Mouse (Mus musculus): ENCODE measurements around the gene Gm609.

Gene Gm609

GRCm38 (mm10) chr16:45392246-45392645 lies 100.5 kb downstream of the Gm609 start:
- DNase-seq (ENCODE audit: low read depth): no peak

GRCm38 (mm10) chr16:45391680-45392079 lies 101.1 kb downstream of the Gm609 start:
- no peak for DNase-seq (ENCODE audit: low read depth)

DNA sequence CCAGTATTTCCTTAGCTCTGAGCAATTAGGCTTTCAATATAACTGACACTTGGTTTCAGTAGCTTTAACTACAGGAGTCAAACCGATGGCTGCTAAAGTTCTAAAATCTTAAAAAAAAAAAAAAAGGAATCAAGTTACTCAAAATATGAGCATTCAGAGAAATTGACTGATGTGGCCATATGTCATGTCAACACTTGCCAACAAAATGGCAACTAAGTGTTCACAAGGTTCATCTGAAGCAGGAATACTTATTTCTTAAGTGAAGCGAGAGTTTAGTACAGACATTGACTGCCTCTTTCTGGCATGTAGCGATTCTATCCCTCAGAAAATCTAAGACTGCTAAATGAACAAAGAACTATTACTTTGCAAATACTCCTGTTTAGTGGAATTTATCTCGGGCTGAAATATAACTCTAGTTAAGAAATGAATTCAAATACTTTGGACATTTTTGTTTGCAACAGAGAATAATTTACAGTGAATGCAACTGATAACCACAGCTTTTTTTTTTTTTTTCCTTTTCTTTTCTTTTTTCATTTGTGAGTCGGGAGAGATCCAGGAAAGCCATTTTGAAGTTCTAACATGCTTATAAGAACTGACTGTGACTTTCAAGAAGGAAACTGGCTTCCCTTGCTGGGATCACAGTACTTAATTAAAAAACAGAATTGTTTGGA lies 102.3 kb downstream of the Gm609 start:
- no peak for DNase-seq (ENCODE audit: low read depth)

GRCm38 (mm10) chr16:45389833-45390232 lies 102.9 kb downstream of the Gm609 start:
- DNase-seq (ENCODE audit: low read depth): no peak

GRCm38 (mm10) chr16:45389041-45389440 lies 103.7 kb downstream of the Gm609 start:
- DNase-seq (ENCODE audit: low read depth): no peak

- DNase-seq (ENCODE audit: low read depth): no peak
Observed at GRCm38 (mm10) chr16:45381811-45382210, 111.0 kb downstream of the Gm609 start.

DNA sequence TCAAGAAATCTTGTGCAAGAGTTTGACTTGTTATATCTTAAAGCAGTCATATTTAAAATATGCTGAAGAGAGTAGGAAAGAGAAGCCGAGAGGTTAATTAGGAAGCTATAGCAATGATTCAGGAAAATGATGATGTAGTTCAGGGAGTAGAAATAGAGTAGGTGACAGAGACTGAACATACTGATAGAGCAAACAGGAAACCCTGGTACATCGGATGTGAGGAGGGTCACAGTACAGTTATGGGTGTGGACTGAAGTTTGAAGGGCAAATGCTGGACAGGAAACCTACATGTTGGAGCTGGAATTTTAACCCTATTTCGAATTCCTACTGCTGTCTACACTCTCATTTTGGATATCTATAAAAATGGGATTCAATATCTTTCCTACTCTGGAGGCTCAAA lies 113.8 kb downstream of the Gm609 start:
- DNase-seq (ENCODE audit: low read depth): no peak

GRCm38 (mm10) chr16:45378147-45378943 lies 114.4 kb downstream of the Gm609 start:
- DNase-seq (ENCODE audit: low read depth): no peak

GRCm38 (mm10) chr16:45377332-45377731 lies 115.4 kb downstream of the Gm609 start:
- no peak for DNase-seq (ENCODE audit: low read depth)

DNA sequence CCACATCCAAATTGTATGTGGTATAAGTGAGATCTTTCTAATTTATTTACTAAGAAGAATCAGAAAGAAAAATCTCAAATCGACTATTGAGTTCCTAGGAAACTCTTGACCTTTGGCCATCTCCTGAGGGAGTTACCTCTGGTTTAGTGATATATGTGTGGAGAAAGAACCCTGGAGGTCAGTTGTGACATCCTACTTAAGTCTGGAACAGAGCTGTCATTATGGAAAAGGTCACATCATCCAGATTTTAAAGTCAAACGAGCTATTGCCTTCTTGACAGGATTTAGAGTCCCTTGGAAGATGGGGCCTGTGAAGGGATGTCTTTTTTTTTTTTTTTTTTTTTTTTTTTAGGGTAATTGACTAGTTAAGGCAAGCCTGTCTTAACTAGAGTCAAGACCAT lies 116.0 kb downstream of the Gm609 start:
- no peak for DNase-seq (ENCODE audit: low read depth)

DNA sequence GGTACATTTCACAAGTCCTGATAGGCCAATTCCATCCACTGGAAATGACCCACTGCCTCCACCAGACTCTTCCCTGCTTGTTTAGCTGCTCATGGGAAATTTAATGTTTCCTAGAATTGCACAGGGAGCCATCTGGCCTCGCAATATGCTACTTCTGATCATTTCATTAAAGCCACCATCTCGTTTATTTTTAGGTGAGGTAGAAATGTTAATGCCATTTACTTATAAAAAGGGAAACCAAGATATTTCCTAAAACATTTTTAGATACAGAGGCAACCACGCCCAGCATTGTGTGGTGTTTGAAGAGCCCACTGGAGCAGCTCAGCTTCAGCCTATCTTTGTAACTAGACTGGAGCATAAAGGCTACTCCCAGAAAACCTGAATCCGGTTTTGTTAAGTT lies 116.5 kb downstream of the Gm609 start:
- DNase-seq (ENCODE audit: low read depth): no peak

DNA sequence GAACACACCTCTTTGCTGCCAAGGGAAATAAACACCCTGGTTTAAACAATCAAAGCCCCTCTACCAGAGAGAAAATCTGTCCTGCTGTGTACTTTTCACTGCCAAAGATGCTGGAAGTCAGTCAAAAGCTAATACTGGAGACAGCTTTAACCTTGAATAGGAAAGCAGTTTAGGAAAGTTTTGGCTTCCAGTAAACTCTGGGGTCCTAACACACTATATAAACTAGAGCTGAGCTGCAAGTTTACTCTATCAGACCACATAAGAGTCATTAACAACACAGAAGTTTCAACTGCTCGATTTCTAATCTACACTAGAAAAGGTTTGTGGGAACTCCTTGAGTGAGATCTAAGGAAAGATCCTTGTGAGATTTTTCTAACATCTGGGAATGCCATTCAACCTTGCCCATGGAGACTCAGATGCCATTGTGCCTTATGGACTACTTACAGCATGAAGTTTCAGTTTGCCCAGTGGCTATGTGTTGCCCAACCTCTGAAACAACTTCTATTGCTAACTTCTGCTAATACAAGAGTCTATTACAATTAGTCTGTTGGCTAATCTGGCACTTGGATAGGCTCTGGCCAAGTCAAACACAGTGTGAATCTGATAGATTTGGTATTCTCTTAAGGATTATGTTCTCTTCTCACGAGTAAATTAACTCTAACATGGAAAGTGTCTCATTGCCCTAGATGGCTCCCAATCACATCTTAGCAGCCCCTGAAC lies 117.1 kb downstream of the Gm609 start:
- no peak for DNase-seq (ENCODE audit: low read depth)

DNA sequence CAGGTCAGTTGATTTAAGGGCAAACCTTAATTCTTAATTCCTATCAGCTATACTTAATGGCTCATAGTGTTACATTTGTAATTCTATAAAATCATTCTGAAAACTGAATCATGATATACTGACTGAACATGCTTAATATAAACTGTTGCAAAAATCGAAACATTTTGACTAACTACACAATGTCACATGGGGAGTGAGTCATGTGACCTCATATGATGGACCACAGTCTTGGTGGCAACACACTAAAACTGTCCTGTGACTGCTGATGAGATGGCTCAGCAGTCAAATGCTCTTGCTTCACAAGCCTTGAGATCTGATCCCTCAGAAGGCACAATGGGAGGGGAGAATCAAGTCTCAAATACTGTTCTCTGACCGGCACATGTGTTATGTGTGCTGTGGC lies 118.7 kb downstream of the Gm609 start:
- no peak for DNase-seq (ENCODE audit: low read depth)

- DNase-seq (ENCODE audit: low read depth): no peak
Observed at GRCm38 (mm10) chr16:45371076-45371475, 121.7 kb downstream of the Gm609 start.

DNA sequence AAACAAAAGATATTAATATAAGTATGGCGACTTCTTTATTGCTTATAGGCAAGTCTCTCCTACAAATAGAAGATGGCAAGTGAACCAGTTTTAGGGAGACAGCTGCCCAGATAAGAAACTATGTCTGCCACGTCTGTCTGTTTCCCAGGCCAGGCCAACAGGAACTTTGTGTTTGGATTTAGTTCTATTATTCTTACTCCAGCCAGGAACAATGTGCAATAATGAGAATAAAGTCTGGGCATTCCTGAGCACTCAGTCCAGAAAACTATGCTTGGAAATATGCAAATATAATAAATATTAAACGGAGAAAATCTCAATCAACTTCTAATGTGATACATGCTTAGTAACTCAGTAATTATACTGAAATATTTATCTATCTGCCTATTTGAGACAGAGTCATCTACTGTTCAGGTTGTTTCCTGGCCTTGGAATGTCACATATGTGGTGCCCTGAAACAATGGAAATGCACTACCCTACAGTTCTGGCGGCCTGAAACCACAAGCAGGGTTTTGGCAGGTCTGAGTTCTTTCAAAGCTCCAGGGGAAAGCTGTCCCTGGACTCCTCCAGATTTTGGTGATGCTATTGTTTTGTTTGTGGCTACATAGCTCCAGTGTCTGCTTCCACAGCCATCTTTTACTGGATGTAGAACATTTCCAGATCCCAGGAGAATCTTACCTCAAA lies 123.3 kb downstream of the Gm609 start:
- DNase-seq (ENCODE audit: low read depth): no peak

DNA sequence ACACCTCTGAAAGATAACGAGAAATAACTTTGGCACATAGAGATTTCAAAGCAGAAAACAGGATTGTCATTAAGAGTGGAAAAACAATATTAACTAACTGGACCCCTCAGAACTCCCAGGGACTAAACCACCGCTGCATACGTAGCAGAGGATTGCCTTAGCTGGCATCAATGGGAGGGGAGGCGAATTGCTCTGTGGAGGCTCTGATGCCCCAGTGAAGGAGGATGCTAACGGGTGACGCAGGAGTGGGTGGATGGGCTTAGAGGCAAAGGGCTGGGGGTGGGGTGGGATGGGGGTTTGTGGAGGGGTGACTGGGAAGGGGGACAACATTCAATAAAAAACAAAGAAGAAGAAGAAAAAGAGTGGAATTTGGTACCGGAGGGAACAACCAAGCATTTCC lies 126.7 kb downstream of the Gm609 start:
- DNase-seq (ENCODE audit: low read depth): no peak

GRCm38 (mm10) chr16:45365353-45365752 lies 127.4 kb downstream of the Gm609 start:
- no peak for DNase-seq (ENCODE audit: low read depth)

DNA sequence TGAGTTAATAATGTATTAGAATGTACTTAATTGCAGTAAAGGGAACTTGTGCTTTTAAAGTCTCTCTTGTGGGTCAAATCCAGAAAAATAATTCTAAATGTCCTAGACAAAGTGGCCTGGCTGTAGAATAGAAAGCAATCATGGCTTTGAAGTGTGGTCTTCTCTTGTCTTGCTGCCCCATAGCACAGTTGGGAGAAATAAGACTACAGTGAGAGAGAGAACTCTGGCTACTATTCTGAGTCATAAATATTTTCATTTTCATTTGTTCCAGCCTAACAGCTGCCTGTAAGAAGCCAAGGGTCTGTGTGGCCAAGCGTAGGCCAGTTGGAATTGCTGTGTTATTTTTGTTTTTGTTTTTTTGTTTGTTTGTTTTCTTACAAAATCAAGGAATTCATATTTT lies 128.1 kb downstream of the Gm609 start:
- no peak for DNase-seq (ENCODE audit: low read depth)

DNA sequence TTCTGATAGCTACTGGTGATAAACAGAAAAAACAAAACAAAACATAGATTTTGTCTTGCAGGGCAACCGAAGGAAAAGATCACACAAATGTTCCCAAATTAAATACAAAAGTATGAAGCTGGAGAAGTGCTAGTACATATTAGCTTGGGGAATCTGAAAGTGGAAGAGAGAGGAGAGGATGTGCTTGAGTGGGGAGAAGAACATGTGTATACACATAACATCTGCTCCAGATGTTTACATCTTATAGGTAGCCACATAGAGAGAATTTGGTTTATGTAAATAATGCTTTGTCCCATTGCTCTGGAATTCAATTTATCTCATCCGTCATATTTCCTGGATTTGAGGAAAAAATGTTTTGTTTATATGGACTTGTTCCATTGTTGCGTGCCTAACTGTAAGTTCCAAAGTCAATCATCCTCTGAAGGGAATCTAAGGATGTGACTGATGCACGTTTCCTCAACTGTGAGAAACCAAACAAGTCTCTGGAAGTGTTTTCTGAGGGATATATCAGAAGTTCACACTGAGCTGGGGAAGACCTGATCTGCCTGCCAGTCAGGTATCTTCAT lies 129.2 kb downstream of the Gm609 start:
- DNase-seq (ENCODE audit: low read depth): no peak

Data from c-Kit-positive CD71-negative TER-119-negative erythroid progenitor cells, embryonic 14.5 days (primary cell).